Mouse (Mus musculus) embryonic facial prominence, embryonic 10.5 days (tissue): ENCODE measurements around the gene Fam120a. TPM values are rescaled to one million over a fixed set of nuclear protein-coding genes. Genes with fewer than 3 reads are reported as not detected.
A peak's percentile ranks its signal among the peaks of the same experiment; 100 is the strongest.

ENCODE experiments used
- DNase-seq: peaks from one replicate; pipeline ENCODE4 v3.0.0-alpha.2; 2017; ENCODE audit warnings: low spot score
- H3K27ac ChIP-seq: fragments of 300-500 bp; sonication (generic); replicated peaks from 2 replicates; pipeline ENCODE4 v1.5.1; 2016; ENCODE audit warnings: mild to moderate bottlenecking
- H3K27me3 ChIP-seq: fragments of 300-500 bp; sonication (generic); replicated peaks from 2 replicates; pipeline ENCODE4 v1.6.1; 2016; ENCODE audit warnings: low read depth, mild to moderate bottlenecking; ENCODE audit not compliant: poor library complexity, severe bottlenecking
- H3K36me3 ChIP-seq: fragments of 300-500 bp; sonication (generic); replicated peaks from 2 replicates; pipeline ENCODE4 v1.6.1; 2016; ENCODE audit warnings: mild to moderate bottlenecking, moderate library complexity
- H3K4me1 ChIP-seq: fragments of 300-500 bp; sonication (generic); 2 replicates; pipeline ENCODE4 v1.6.1; 2016
- H3K4me3 ChIP-seq: fragments of 300-500 bp; sonication (generic); 2 replicates; pipeline ENCODE4 v1.5.1; 2016; ENCODE audit warnings: mild to moderate bottlenecking, moderate library complexity
- H3K9me3 ChIP-seq: fragments of 300-500 bp; sonication (generic); 2 replicates; pipeline ENCODE4 v1.6.1; 2016; ENCODE audit warnings: mild to moderate bottlenecking
- WGBS: fragments of 180-500 bp; shearing (Covaris S2); methylation state at CpG from one replicate; pipeline ENCODE4 v1.1.7; 2016; 5-methylcytosine and 5-hydroxymethylcytosine counted together
- polyA plus RNA-seq: library from polyadenylated mRNA; unstranded; fragments of >200 nt; fragmentation: Nextera tagmentation; extraction: Ambion mirVana; gene quantifications from 2 replicates; pipeline ENCODE4 v1.2.1, GENCODE M21; 2016

Gene Fam120a
- polyA plus RNA-seq, 1 experiment from 2014 or later = 16.7 TPM

- no peaks in the 10 kb centered on the region for H3K9me3 ChIP-seq
- H3K4me1 ChIP-seq = peaks cover 47% of the 10 kb centered on the region
- no peak overlapping the region for H3K27ac ChIP-seq
- H3K27me3 ChIP-seq = no peaks in the 10 kb centered on the region
- H3K36me3 ChIP-seq = peaks cover 24% of the 10 kb centered on the region
- H3K4me3 ChIP-seq = 0 out of 2 replicates have a peak overlapping the region, but pooled peaks have one; percentile 98
- 79% methylated on average over 5 of the region's 5 CpGs for WGBS
- no peak for DNase-seq
Observed at GRCm38 (mm10) chr13:48872726-48873125, 95.1 kb downstream of the Fam120a start.

- Histone ChIP-seq H3K36me3 (peaks cover 24% of the 10 kb centered on the region), H3K4me3 (peak overlapping the region; percentile 98), H3K27ac (peak overlapping the region; percentile 97), H3K9me3 (no peaks in the 10 kb centered on the region), H3K27me3 (no peaks in the 10 kb centered on the region), H3K4me1 (peaks cover 53% of the 10 kb centered on the region)
- no peak for DNase-seq
- 63% methylated on average over 7 of the region's 7 CpGs for WGBS
Observed at GRCm38 (mm10) chr13:48871887-48872606, 95.8 kb downstream of the Fam120a start.

GRCm38 (mm10) chr13:48870771-48871731, 96.8 kb downstream of the Fam120a start, which contains the start of gene Phf2:
Gene Phf2, minus strand, starts transcription at chr13:48871119.
- H3K27ac ChIP-seq = peak within 1 kb of the TSS; percentile 97
- no peaks in the 10 kb centered on the region for H3K9me3 ChIP-seq
- peaks cover 14% of the 10 kb centered on the region for H3K36me3 ChIP-seq
- 13% methylated on average over 117 of the region's 117 CpGs for WGBS
- DNase-seq = peak; percentile 68
- no peaks in the 10 kb centered on the region for H3K27me3 ChIP-seq
- H3K4me3 ChIP-seq = peak within 1 kb of the TSS; percentile 98
- H3K4me1 ChIP-seq = peaks cover 62% of the 10 kb centered on the region

- no peaks in the 10 kb centered on the region for H3K9me3 ChIP-seq
- no peaks in the 10 kb centered on the region for H3K27me3 ChIP-seq
- WGBS = under 1% methylated on average over 102 of the region's 102 CpGs
- H3K4me3 ChIP-seq = peak overlapping the region; percentile 98
- peaks cover 67% of the 10 kb centered on the region for H3K4me1 ChIP-seq
- H3K36me3 ChIP-seq = peaks cover 7% of the 10 kb centered on the region
- peak; percentile 71 for DNase-seq
- H3K27ac ChIP-seq = peak overlapping the region; percentile 97
Observed at GRCm38 (mm10) chr13:48869950-48870770, 97.7 kb downstream of the Fam120a start.

GRCm38 (mm10) chr13:48869600-48869949, 98.2 kb downstream of the Fam120a start:
- WGBS = 12% methylated on average over 5 of the region's 5 CpGs
- Histone ChIP-seq H3K4me1 (peaks cover 71% of the 10 kb centered on the region), H3K27me3 (no peaks in the 10 kb centered on the region), H3K36me3 (peaks cover 11% of the 10 kb centered on the region), H3K9me3 (no peaks in the 10 kb centered on the region), H3K27ac (peak overlapping the region; percentile 97), H3K4me3 (peak overlapping the region; percentile 98)
- DNase-seq = no peak

- Histone ChIP-seq H3K27ac (peak overlapping the region; percentile 97), H3K27me3 (no peaks in the 10 kb centered on the region), H3K4me1 (peaks cover 73% of the 10 kb centered on the region), H3K36me3 (peaks cover 14% of the 10 kb centered on the region), H3K4me3 (peak overlapping the region; percentile 98), H3K9me3 (no peaks in the 10 kb centered on the region)
- WGBS = 21% methylated on average over 5 of the region's 5 CpGs
- no peak for DNase-seq
Observed at GRCm38 (mm10) chr13:48869088-48869487, 98.7 kb downstream of the Fam120a start.

- Histone ChIP-seq H3K4me1 (peaks cover 62% of the 10 kb centered on the region), H3K4me3 (no peak overlapping the region), H3K27me3 (no peaks in the 10 kb centered on the region), H3K9me3 (no peaks in the 10 kb centered on the region), H3K36me3 (peaks cover 16% of the 10 kb centered on the region), H3K27ac (no peak overlapping the region)
- WGBS = 80% methylated on average over 12 of the region's 12 CpGs
- DNase-seq = no peak
Observed at GRCm38 (mm10) chr13:48864673-48865356, 103.0 kb downstream of the Fam120a start.

GRCm38 (mm10) chr13:48863556-48863955, 104.3 kb downstream of the Fam120a start:
- peaks cover 16% of the 10 kb centered on the region for H3K36me3 ChIP-seq
- 77% methylated on average over 9 of the region's 9 CpGs for WGBS
- peaks cover 62% of the 10 kb centered on the region for H3K4me1 ChIP-seq
- no peaks in the 10 kb centered on the region for H3K27me3 ChIP-seq
- no peak overlapping the region for H3K27ac ChIP-seq
- no peak for DNase-seq
- H3K4me3 ChIP-seq = no peak overlapping the region
- H3K9me3 ChIP-seq = no peaks in the 10 kb centered on the region

GRCm38 (mm10) chr13:48861913-48862312, 105.9 kb downstream of the Fam120a start:
- H3K4me3 ChIP-seq = no peak overlapping the region
- H3K27me3 ChIP-seq = no peaks in the 10 kb centered on the region
- 82% methylated on average over 1 of the region's 1 CpGs for WGBS
- H3K27ac ChIP-seq = no peak overlapping the region
- no peak for DNase-seq
- H3K9me3 ChIP-seq = no peaks in the 10 kb centered on the region
- peaks cover 62% of the 10 kb centered on the region for H3K4me1 ChIP-seq
- peaks cover 16% of the 10 kb centered on the region for H3K36me3 ChIP-seq

- no peaks in the 10 kb centered on the region for H3K9me3 ChIP-seq
- no peak for DNase-seq
- H3K27me3 ChIP-seq = no peaks in the 10 kb centered on the region
- 70% methylated on average over 4 of the region's 4 CpGs for WGBS
- no peak overlapping the region for H3K27ac ChIP-seq
- no peak overlapping the region for H3K4me3 ChIP-seq
- H3K4me1 ChIP-seq = peaks cover 72% of the 10 kb centered on the region
- peaks cover 6% of the 10 kb centered on the region for H3K36me3 ChIP-seq
Observed at GRCm38 (mm10) chr13:48858779-48859178, 109.0 kb downstream of the Fam120a start.

GRCm38 (mm10) chr13:48858054-48858453, 109.8 kb downstream of the Fam120a start:
- peaks cover 6% of the 10 kb centered on the region for H3K36me3 ChIP-seq
- H3K9me3 ChIP-seq = no peaks in the 10 kb centered on the region
- no peaks in the 10 kb centered on the region for H3K27me3 ChIP-seq
- H3K27ac ChIP-seq = 0 out of 2 replicates have a peak overlapping the region, but pooled peaks have one; percentile 14
- no peak overlapping the region for H3K4me3 ChIP-seq
- DNase-seq = no peak
- 67% methylated on average over 6 of the region's 6 CpGs for WGBS
- peaks cover 71% of the 10 kb centered on the region for H3K4me1 ChIP-seq
